Mouse (Mus musculus) intestine, embryonic 16.5 days (tissue): ENCODE data around the gene Lctl. TPM values are rescaled to one million over a fixed set of nuclear protein-coding genes. Genes with fewer than 3 reads are reported as not detected.

ENCODE experiments used
- ATAC-seq: fragments of 200-750 bp; cut with Nextera tagmentation; 2 replicates; pipeline ENCODE4 v1.8.0; 2017; ENCODE audit warnings: moderate TSS enrichment, moderate library complexity
- H3K27ac ChIP-seq: fragments of 300-500 bp; sonication (generic); 2 replicates; pipeline ENCODE4 v1.5.1; 2014; ENCODE audit warnings: mild to moderate bottlenecking, low read length
- H3K27me3 ChIP-seq: fragments of 300-500 bp; sonication (generic); replicated peaks from 2 replicates; pipeline ENCODE4 v1.6.1; 2014; ENCODE audit warnings: low read length, control low read depth, mixed read lengths; ENCODE audit not compliant: control insufficient read depth, insufficient read depth
- H3K36me3 ChIP-seq: fragments of 300-500 bp; sonication (generic); 2 replicates; pipeline ENCODE4 v1.6.1; 2014; ENCODE audit warnings: low read length, control low read depth; ENCODE audit not compliant: control insufficient read depth, insufficient read depth
- H3K4me1 ChIP-seq: fragments of 300-500 bp; sonication (generic); 2 replicates; pipeline ENCODE4 v1.6.1; 2014; ENCODE audit warnings: low read length, control low read depth, mixed read lengths; ENCODE audit not compliant: control insufficient read depth, insufficient read depth
- H3K4me2 ChIP-seq: fragments of 300-500 bp; sonication (generic); 2 replicates; pipeline ENCODE4 v1.6.1; 2014; ENCODE audit warnings: low read depth, low read length, control low read depth
- H3K4me3 ChIP-seq: fragments of 300-500 bp; sonication (generic); 2 replicates; pipeline ENCODE4 v1.5.1; 2014; ENCODE audit warnings: mild to moderate bottlenecking, low read length
- H3K9ac ChIP-seq: fragments of 300-500 bp; sonication (generic); 2 replicates; pipeline ENCODE4 v1.6.1; 2014; ENCODE audit warnings: low read depth, low read length
- H3K9me3 ChIP-seq: fragments of 300-500 bp; sonication (generic); 2 replicates; pipeline ENCODE4 v1.6.1; 2016; ENCODE audit warnings: low read length, control low read depth; ENCODE audit not compliant: control insufficient read depth
- WGBS: fragments of 180-500 bp; shearing (Covaris S2); extraction: QIAGEN DNeasy Blood & Tissue Kit; methylation state at CpG from one replicate; pipeline ENCODE4 v1.1.7; 2014; 5-methylcytosine and 5-hydroxymethylcytosine counted together
- polyA plus RNA-seq: library from polyadenylated mRNA; unstranded; fragments of >200 nt; fragmentation: Nextera tagmentation; extraction: Ambion mirVana; gene quantifications from 2 replicates; pipeline ENCODE4 v1.2.1, GENCODE M21; 2015

The Lctl gene
- 0.15 and 0.40 TPM in 2 replicates for polyA plus RNA-seq

GRCm38 (mm10) chr9:64116876-64117275 is at the start of gene Lctl:
TSS of gene Lctl (plus strand) at chr9:64117147.
- WGBS = 74% methylated on average over 3 of the region's 3 CpGs
- H3K9ac ChIP-seq = no peak within 1 kb of the TSS
- H3K27me3 ChIP-seq = no peaks in the 10 kb centered on the region
- H3K4me2 ChIP-seq = no peak within 1 kb of the TSS
- no peaks in the 10 kb centered on the region for H3K36me3 ChIP-seq
- no peak within 1 kb of the TSS for H3K27ac ChIP-seq
- no peaks in the 10 kb centered on the region for H3K9me3 ChIP-seq
- no peak within 1 kb of the TSS for H3K4me3 ChIP-seq
- peaks cover 7% of the 10 kb centered on the region; the same call in 1 of the 2 replicates for H3K4me1 ChIP-seq
- ATAC-seq = no peak

- H3K36me3 ChIP-seq = no peaks in the 10 kb centered on the region
- no peaks in the 10 kb centered on the region for H3K27me3 ChIP-seq
- no peak overlapping the region for H3K4me2 ChIP-seq
- H3K9me3 ChIP-seq = no peaks in the 10 kb centered on the region
- H3K4me3 ChIP-seq = no peak overlapping the region
- no peak for ATAC-seq
- peak overlapping the region; percentile 30; the same call in 1 of the 2 replicates for H3K27ac ChIP-seq
- H3K9ac ChIP-seq = peak overlapping the region; percentile 12; the same call in 1 of the 2 replicates
- peaks cover 34% of the 10 kb centered on the region for H3K4me1 ChIP-seq
- WGBS = 88% methylated on average over 5 of the region's 5 CpGs
Observed at GRCm38 (mm10) chr9:64067787-64068186, 49.2 kb upstream of the Lctl start.

- ATAC-seq = no peak
- Histone ChIP-seq H3K36me3 (no peaks in the 10 kb centered on the region), H3K27me3 (no peaks in the 10 kb centered on the region), H3K4me3 (no peak overlapping the region), H3K4me1 (peaks cover 32% of the 10 kb centered on the region), H3K4me2 (no peak overlapping the region), H3K27ac (peak overlapping the region; percentile 30; the same call in 1 of the 2 replicates), H3K9me3 (no peaks in the 10 kb centered on the region), H3K9ac (no peak overlapping the region)
- 100% methylated on average over 1 of the region's 1 CpGs for WGBS
Observed at GRCm38 (mm10) chr9:64068571-64068970, 48.4 kb upstream of the Lctl start.

GRCm38 (mm10) chr9:64069131-64069530 is 47.8 kb upstream of the Lctl start:
- Histone ChIP-seq H3K4me2 (no peak overlapping the region), H3K27me3 (no peaks in the 10 kb centered on the region), H3K36me3 (no peaks in the 10 kb centered on the region), H3K4me1 (peaks cover 32% of the 10 kb centered on the region), H3K27ac (peak overlapping the region; percentile 33; the same call in 1 of the 2 replicates), H3K4me3 (no peak overlapping the region), H3K9me3 (no peaks in the 10 kb centered on the region), H3K9ac (no peak overlapping the region)
- WGBS = 67% methylated on average over 5 of the region's 5 CpGs
- ATAC-seq = no peak

GRCm38 (mm10) chr9:64070674-64071073 is 46.3 kb upstream of the Lctl start:
- H3K27me3 ChIP-seq = no peaks in the 10 kb centered on the region
- peak; percentile 35 for ATAC-seq
- H3K4me1 ChIP-seq = peaks cover 26% of the 10 kb centered on the region
- WGBS = 66% methylated on average over 5 of the region's 5 CpGs
- no peak overlapping the region for H3K4me2 ChIP-seq
- no peak overlapping the region for H3K4me3 ChIP-seq
- H3K9ac ChIP-seq = no peak overlapping the region
- 0 out of 2 replicates have a peak overlapping the region, but pooled peaks have one; percentile 5 for H3K27ac ChIP-seq
- H3K36me3 ChIP-seq = no peaks in the 10 kb centered on the region
- no peaks in the 10 kb centered on the region for H3K9me3 ChIP-seq

GRCm38 (mm10) chr9:64074831-64075230 is 42.1 kb upstream of the Lctl start:
- WGBS = 77% methylated on average over 8 of the region's 8 CpGs
- no peak overlapping the region for H3K4me3 ChIP-seq
- H3K9me3 ChIP-seq = no peaks in the 10 kb centered on the region
- H3K36me3 ChIP-seq = no peaks in the 10 kb centered on the region
- H3K27me3 ChIP-seq = no peaks in the 10 kb centered on the region
- H3K27ac ChIP-seq = no peak overlapping the region
- H3K4me1 ChIP-seq = peaks cover 11% of the 10 kb centered on the region
- H3K4me2 ChIP-seq = no peak overlapping the region
- H3K9ac ChIP-seq = no peak overlapping the region
- no peak for ATAC-seq

- H3K36me3 ChIP-seq = no peaks in the 10 kb centered on the region
Observed at GRCm38 (mm10) chr9:64076412-64076811, 40.5 kb upstream of the Lctl start.

GRCm38 (mm10) chr9:64078386-64078792 is 38.6 kb upstream of the Lctl start:
- H3K27ac ChIP-seq = peak overlapping the region; percentile 55
- no peaks in the 10 kb centered on the region for H3K27me3 ChIP-seq
- WGBS = 18% methylated on average over 7 of the region's 7 CpGs
- H3K4me2 ChIP-seq = 0 out of 2 replicates have a peak overlapping the region, but pooled peaks have one; percentile 1
- H3K36me3 ChIP-seq = no peaks in the 10 kb centered on the region
- H3K4me1 ChIP-seq = peaks cover 11% of the 10 kb centered on the region
- ATAC-seq = peak; percentile 67
- H3K4me3 ChIP-seq = no peak overlapping the region
- no peaks in the 10 kb centered on the region for H3K9me3 ChIP-seq
- H3K9ac ChIP-seq = peak overlapping the region; percentile 48

More at GRCm38 (mm10) chr9:64076412-64076811, 40.5 kb upstream of the Lctl start:
- ATAC-seq = no peak
- Histone ChIP-seq H3K27me3 (no peaks in the 10 kb centered on the region), H3K4me2 (no peak overlapping the region), H3K27ac (no peak overlapping the region), H3K4me1 (peaks cover 11% of the 10 kb centered on the region), H3K9me3 (no peaks in the 10 kb centered on the region), H3K4me3 (no peak overlapping the region), H3K9ac (no peak overlapping the region)
- WGBS = 70% methylated on average over 2 of the region's 2 CpGs

GRCm38 (mm10) chr9:64079922-64080321 is 37.0 kb upstream of the Lctl start:
- 85% methylated on average over 6 of the region's 6 CpGs for WGBS
- H3K9ac ChIP-seq = no peak overlapping the region
- no peaks in the 10 kb centered on the region for H3K36me3 ChIP-seq
- H3K27me3 ChIP-seq = no peaks in the 10 kb centered on the region
- H3K4me1 ChIP-seq = peaks cover 25% of the 10 kb centered on the region
- H3K9me3 ChIP-seq = no peaks in the 10 kb centered on the region
- no peak for ATAC-seq
- no peak overlapping the region for H3K27ac ChIP-seq
- H3K4me3 ChIP-seq = no peak overlapping the region
- H3K4me2 ChIP-seq = no peak overlapping the region

- 36% methylated on average over 7 of the region's 7 CpGs for WGBS
- H3K27ac ChIP-seq = peak overlapping the region; percentile 97
- H3K9me3 ChIP-seq = no peaks in the 10 kb centered on the region
- peak overlapping the region; percentile 89 for H3K9ac ChIP-seq
- peak overlapping the region; percentile 54 for H3K4me3 ChIP-seq
- H3K4me2 ChIP-seq = peak overlapping the region; percentile 93
- H3K27me3 ChIP-seq = no peaks in the 10 kb centered on the region
- no peaks in the 10 kb centered on the region for H3K36me3 ChIP-seq
- peaks cover 41% of the 10 kb centered on the region for H3K4me1 ChIP-seq
- no peak for ATAC-seq
Observed at GRCm38 (mm10) chr9:64084231-64084630, 32.7 kb upstream of the Lctl start.
